Mouse (Mus musculus) kidney, adult 2 months (tissue): ENCODE data around the gene Hsd17b6.
A peak's percentile ranks its signal among the peaks of the same experiment; 100 is the strongest.

ENCODE experiments used
- CTCF ChIP-seq: fragments of 200-500 bp; conservative IDR thresholded peaks from 2 replicates; pipeline ENCODE4 v1.5.1; 2011; ENCODE audit warnings: low read depth, mild to moderate bottlenecking, control low read depth, low read length, moderate library complexity, mixed read lengths; ENCODE audit not compliant: insufficient read depth, insufficient read length
- POLR2A ChIP-seq: fragments of 200-500 bp; IDR thresholded peaks from one replicate; pipeline ENCODE4 v1.6.1; 2011; ENCODE audit warnings: low read depth, low read length, control low read depth

- TF ChIP-seq CTCF (peak; percentile 83), POLR2A (no peak)
Observed at GRCm38 (mm10) chr10:127945432-127946064, 61.9 kb downstream of the Hsd17b6 start.
